Mouse (Mus musculus): ENCODE measurements around the gene Mfsd4b3. TPM values are rescaled to one million over a fixed set of nuclear protein-coding genes. Genes with fewer than 3 reads are reported as not detected.
"Not testable (repeated sequence)": the region's sequence is repeated elsewhere in the genome, so short reads cannot be mapped to it uniquely, and the experiment has no call there.

Gene Mfsd4b3
- total RNA-seq (2021): 1 to 10 TPM; 4.5 to 6.2 TPM
- long read RNA-seq, experiment 1, transcript Mfsd4b3-201 (4 exons, 1,787 nt): major isoform, 5 of 10 reads
- long read RNA-seq, experiment 1, partial matches to known transcripts: 0 of 10 reads
- long read RNA-seq, experiment 1, other reads (novel, unspliced or antisense): 5 of 10 reads
- long read RNA-seq, experiment 2, partial matches to known transcripts: 0 of 4 reads
- long read RNA-seq, experiment 2, other reads (novel, unspliced or antisense): 1 of 4 reads

GRCm38 (mm10) chr10:39959761-39960440 is at the start of gene Mfsd4b3:
Gene Mfsd4b3 (minus strand): TSS chr10:39960153.
- peak; percentile 96 for DNase-seq

- DNase-seq: no peak
Observed at GRCm38 (mm10) chr10:40009591-40009990, 49.6 kb upstream of the Mfsd4b3 start.

- DNase-seq: not testable (repeated sequence)
Observed at GRCm38 (mm10) chr10:40008847-40009246, 48.9 kb upstream of the Mfsd4b3 start.

- no peak for DNase-seq
Observed at GRCm38 (mm10) chr10:40007953-40008352, 48.0 kb upstream of the Mfsd4b3 start.

- DNase-seq: peak; percentile 23
Observed at GRCm38 (mm10) chr10:40006963-40007362, 47.0 kb upstream of the Mfsd4b3 start.

- DNase-seq: no peak
Observed at GRCm38 (mm10) chr10:40000746-40001145, 40.8 kb upstream of the Mfsd4b3 start.

GRCm38 (mm10) chr10:39991155-39991554 is 31.2 kb upstream of the Mfsd4b3 start:
- no peak for DNase-seq

- DNase-seq: no peak
Observed at GRCm38 (mm10) chr10:39986466-39986865, 26.5 kb upstream of the Mfsd4b3 start, which contains the start of gene Mfsd4b5. Gene Mfsd4b5 (minus strand): TSS chr10:39986646.

- no peak for DNase-seq
Observed at GRCm38 (mm10) chr10:39982604-39983003, 22.7 kb upstream of the Mfsd4b3 start.

- no peak for DNase-seq
Observed at GRCm38 (mm10) chr10:39978231-39978630, 18.3 kb upstream of the Mfsd4b3 start.

GRCm38 (mm10) chr10:39977346-39977745 is 17.4 kb upstream of the Mfsd4b3 start:
- DNase-seq: no peak

GRCm38 (mm10) chr10:39975771-39976170 is 15.8 kb upstream of the Mfsd4b3 start:
- DNase-seq: no peak

- DNase-seq: no peak
Observed at GRCm38 (mm10) chr10:39974982-39975381, 15.0 kb upstream of the Mfsd4b3 start.

GRCm38 (mm10) chr10:39967512-39967911 is 7.6 kb upstream of the Mfsd4b3 start:
- no peak for DNase-seq

GRCm38 (mm10) chr10:39961906-39962305 is 2.0 kb upstream of the Mfsd4b3 start:
- DNase-seq: no peak

GRCm38 (mm10) chr10:39960441-39960822 is 479 bp upstream of the Mfsd4b3 start:
- no peak for DNase-seq

GRCm38 (mm10) chr10:39958266-39958665 is 1.7 kb downstream of the Mfsd4b3 start:
- DNase-seq: no peak

- DNase-seq: no peak
Observed at GRCm38 (mm10) chr10:39956340-39956878, 3.5 kb downstream of the Mfsd4b3 start.

- DNase-seq: no peak
Observed at GRCm38 (mm10) chr10:39955163-39955562, 4.8 kb downstream of the Mfsd4b3 start.

- DNase-seq: no peak
Observed at GRCm38 (mm10) chr10:39949377-39949954, 10.5 kb downstream of the Mfsd4b3 start.

- not testable (repeated sequence) for DNase-seq
Observed at GRCm38 (mm10) chr10:39947195-39947594, 12.8 kb downstream of the Mfsd4b3 start.

GRCm38 (mm10) chr10:39936553-39936952 is 23.4 kb downstream of the Mfsd4b3 start:
- no peak for DNase-seq

- peak; percentile 57 for DNase-seq
Observed at GRCm38 (mm10) chr10:39926616-39927139, 33.3 kb downstream of the Mfsd4b3 start, which contains the start of gene Mfsd4b2. Gene Mfsd4b2 (minus strand): TSS chr10:39926923.

Data from adrenal gland, postnatal 10 days (tissue).